Mouse (Mus musculus): ENCODE data around the gene Tmem50a.
"Not testable (repeated sequence)": the region's sequence is repeated elsewhere in the genome, so short reads cannot be mapped to it uniquely, and the experiment has no call there.

The Tmem50a gene

DNA sequence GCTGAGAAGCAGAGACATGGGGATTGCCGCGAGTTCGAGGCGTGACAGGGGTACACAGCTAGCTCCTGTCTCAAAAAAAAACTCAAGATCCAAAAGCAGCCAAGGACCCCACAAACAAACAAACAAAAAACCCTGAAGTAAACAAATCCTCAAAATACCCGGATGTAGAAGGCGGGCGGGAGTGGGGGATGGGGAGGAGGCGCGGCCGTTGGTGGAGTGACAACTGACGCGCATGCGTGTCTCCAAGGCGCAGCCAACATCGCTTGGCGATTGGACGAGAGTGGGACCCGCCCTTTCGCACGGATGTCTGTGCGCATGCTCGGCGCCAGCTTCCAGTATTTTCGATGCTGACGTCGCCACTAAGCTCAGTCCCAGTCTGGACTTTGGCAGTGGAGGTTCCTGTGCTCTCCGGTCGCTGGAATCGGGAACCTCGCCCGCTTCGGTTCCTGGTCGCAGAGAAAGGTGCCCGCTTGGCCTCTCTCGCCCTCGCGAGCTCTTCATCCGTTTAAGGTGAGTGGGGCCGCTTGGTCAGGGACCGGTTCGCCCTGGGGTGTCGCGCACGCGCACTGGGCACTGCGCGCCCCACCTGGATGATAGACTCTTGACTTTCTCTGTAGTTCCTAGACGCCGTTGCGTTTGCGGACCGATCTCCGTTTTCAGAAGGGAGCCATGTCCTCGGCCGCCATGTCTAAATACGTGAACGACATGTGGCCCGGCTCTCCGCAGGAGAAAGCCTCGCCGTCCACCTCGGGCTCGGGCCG lies 8.6 kb upstream of the Tmem50a start, which contains the start of gene Rsrp1:
TSS of gene Rsrp1 (plus strand) at position 335 of the 761 bp plus-strand sequence.
- DNase-seq (ENCODE audit: low read depth, low spot score): peak; percentile 97

DNA sequence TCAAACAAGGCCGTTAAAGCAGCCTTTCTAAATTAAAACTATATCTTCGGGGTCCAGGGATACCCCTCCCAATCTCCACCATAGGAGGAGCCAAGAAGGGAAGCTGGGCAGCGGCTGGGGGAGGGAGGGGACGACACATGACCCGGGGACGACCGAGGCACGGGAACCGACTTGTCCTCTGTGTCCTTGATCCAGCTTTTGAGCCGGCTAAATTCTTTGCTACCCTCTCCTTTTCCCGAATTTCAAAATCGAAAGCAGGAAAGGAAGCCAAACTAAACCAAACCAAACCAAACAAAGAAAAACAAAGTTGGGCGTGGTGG lies 8.1 kb upstream of the Tmem50a start:
- no peak for DNase-seq (ENCODE audit: low read depth, low spot score)

DNA sequence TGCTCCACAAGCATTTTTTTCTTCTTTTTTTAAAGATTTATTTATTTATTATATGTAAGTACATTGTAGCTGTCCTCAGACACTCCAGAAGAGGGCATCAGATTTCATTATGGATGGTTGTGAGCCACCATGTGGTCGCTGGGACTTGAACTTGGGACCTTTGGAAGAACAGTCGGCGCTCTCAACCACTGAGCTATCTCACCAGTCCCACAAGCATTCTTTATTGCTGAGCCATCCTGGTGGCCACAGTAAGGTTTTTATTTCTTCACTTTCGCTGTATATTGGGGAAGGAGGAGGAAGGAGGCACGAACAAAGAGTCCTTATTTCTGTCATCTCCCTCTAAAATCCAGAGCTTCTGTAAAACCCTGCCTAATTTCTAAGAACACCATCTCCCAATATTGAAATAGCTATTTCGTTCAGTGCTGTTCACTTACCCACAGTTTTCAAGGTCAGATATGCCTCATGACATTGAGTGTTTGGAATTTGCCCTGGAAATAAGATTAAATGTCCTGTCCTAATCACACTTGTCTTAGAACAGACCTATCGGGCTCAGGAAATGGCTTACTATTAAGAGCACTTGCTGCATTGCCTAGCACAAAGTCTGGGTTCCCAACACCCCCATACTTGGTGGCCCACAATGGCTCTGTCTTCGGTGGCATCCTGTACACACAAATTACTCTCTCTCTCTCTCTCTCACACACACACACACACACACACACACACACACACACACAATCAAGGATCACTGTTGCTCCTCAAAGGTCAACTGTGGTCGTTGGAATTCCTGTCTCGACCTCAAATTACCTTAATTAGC lies 7.5 kb upstream of the Tmem50a start:
- DNase-seq (ENCODE audit: low read depth, low spot score): no peak

GRCm38 (mm10) chr4:134921703-134922102 lies 6.9 kb upstream of the Tmem50a start:
- DNase-seq (ENCODE audit: low read depth, low spot score): no peak

DNA sequence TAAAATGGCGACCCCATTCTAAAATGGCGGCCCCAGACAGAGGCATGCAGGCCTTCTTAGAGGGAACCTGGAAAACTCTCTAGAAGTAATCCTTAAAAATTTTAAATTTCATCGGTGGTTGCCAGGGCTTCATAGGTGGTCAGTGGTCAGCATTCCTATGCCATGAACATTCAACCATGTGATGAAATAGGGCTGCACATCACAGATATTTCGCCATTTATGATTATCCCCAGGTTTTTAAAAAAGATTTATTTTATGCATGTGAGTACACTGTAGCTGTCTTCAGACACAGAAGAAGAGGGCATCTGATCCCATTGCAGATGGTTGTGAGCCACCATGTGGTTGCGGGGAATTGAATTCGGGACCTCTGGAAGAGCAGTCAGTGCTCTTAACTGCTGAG lies 5.8 kb upstream of the Tmem50a start:
- DNase-seq (ENCODE audit: low read depth, low spot score): no peak

DNA sequence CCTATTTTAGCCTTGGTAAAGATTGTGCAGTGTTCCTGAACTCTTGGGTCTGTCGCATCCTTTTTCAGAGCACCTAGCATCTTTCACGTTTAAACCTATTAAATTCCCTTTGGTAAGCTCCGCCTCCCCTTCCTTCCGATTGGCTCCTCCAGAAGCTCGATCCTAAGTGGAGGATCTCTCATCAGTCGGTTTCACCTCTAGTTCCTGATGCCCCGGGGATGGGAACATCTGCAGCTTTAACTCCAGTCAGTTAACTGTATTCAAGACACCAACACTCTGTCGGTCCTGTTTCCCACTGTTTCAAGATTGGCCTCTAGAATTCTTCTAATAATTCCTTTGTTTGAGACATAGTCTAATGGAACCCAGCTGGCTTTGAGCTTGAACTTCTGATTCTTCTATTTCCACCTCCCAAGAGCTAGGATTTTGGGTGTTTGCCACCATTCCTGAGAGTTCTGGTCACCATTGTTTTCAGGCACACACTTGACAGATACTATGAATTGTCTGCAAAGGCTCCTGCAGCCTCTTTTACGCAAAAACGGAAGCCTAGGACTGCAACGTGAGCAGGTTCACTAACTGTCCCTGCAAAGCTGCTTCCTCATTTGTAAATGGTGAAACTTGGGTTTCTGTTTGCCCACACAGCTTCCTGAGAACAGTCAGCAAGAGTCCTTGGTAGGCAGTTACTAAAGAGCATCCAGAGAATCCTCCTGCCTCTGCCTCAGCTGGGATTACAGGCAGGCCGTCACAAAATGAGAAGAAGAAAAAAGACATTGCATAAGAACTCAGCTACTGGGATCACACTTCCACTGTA lies 5.1 kb upstream of the Tmem50a start:
- DNase-seq (ENCODE audit: low read depth, low spot score): no peak

DNA sequence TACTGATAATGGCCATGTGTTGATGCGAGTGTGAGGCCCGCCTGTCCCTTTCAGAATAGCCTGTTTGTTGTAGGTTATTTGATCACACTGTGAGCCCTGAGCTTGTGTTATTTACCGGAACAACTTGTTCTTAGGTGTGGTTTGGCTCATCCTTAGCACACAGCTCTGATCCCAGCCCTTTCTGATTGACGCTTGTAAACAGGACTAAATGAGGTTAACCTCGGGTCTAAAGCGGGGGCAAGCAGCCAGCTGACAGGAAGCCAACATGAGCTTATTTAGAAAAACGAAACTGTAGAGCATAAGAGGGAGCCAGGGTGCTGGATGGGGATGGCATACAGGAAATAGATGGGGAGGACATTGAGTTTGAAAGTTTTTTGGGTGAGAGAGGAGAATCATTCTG lies 3.6 kb upstream of the Tmem50a start:
- DNase-seq (ENCODE audit: low read depth, low spot score): no peak

DNA sequence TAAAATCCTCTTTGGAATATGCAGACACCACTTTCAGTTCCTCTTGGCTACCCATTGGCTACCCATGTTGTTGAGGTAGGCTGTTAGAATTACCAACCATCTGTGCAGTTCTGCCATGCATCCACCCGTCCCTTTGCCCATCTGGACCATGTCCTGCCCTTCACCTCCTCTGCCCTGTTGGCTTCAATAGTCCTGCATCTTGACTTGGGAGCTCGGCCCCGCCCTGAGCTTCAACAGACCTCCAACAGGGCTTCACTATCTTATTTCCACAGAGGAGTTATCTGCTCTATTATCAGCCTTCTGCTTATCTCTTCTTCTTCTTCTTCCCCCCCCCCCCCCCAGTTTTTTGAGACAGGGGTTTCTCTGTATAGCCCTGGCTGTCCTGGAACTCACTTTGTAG lies 2.4 kb upstream of the Tmem50a start:
- no peak for DNase-seq (ENCODE audit: low read depth, low spot score)

- DNase-seq (ENCODE audit: low read depth, low spot score): no peak
Observed at GRCm38 (mm10) chr4:134915223-134916050, 613 bp upstream of the Tmem50a start.

DNA sequence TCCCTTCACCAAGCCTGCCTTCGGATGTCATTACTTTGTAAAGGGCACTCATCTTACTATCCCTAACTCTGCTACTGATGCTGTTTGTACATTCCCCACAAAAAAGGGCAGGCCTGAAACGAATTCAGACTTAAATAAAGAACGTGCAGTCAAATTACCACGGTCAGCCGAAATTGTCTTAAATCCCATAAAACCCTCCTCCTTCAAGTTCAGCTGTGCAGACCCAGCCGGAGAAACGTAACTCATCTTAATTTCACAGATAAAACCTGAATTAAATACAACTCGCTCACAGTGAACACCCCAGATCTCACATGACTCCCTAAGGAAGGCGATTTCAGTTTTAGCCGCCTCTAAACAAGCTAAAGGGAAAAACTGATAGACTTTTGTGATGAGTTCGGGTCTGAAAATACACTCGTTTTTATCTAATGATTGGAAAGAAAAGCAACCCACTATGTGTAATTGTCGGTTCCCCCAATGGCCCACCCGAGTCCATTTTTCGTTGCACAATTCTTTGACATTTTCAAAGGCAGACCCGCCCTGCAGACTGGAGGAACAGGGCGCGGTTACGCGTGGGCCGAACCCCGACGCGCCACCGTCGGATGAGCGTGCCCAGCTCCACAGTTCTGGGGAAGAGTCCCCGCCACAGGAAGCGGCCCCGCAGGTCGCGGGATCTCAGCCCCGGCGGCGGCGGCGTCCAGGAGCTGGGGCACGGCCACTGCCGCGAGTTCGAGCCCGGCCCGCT lies 531 bp downstream of the Tmem50a start:
- DNase-seq (ENCODE audit: low read depth, low spot score): no peak

DNA sequence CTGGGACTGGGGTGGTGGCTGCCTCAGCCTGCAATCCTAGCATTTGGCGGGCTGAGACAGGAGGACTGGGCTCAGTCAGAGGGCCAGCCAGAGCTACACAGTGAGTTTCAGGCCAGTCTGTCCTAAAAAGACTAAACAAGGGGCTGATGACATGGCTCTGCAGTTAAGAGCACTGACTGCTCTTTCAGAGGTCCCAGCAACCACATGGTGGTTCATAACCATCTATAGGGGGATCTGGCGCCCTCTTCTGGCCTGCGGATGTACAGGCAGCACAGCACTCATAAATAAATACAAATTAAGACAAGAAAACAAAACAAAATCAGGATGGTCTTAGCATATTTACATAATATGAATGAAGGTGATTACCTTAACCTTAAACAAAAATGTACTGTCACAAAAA lies 1.4 kb downstream of the Tmem50a start:
- peak; percentile 70 for DNase-seq (ENCODE audit: low read depth, low spot score)

GRCm38 (mm10) chr4:134911406-134911805 lies 3.4 kb downstream of the Tmem50a start:
- DNase-seq (ENCODE audit: low read depth, low spot score): not testable (repeated sequence)

DNA sequence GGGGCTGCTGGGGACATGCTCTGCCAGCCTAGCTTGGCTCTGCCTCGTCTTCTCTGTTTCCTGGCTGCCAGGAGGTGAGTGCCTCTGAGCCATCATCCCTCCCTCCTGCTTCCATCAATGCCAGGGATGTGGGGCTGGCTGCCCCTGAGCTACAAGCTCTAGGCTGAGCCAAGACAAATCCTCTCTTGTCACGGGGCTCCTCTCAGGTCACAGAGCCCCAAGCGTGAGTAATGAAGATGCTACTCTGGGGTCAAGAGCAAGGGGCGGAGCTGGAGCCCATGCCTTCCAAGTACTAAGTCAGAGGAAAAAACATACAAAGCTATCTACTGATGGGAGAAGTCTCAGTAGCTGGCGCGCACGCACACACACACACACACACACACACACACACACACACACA lies 11.8 kb downstream of the Tmem50a start:
- no peak for DNase-seq (ENCODE audit: low read depth, low spot score)

DNA sequence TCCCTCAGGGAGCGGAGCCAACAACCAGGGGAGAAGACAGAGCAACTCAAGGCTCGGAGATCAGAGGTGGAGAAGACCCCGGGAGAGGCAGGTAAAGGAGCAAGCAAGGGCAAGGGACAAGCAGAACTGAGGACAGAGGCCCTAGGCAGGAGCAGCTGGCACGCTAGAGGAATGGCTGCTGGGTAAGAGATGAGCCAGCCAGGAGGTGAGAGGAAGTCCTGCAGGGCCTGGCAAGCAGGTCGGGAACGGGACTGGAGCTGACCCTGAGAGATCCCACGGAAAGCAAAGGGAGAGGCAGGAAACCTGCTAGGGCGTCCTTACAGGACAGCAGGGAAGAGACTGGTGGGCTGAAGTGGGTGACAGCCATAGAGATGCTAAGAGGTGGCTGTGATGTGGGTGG lies 13.7 kb downstream of the Tmem50a start:
- DNase-seq (ENCODE audit: low read depth, low spot score): no peak

GRCm38 (mm10) chr4:134897256-134897655 lies 17.6 kb downstream of the Tmem50a start:
- no peak for DNase-seq (ENCODE audit: low read depth, low spot score)

- DNase-seq (ENCODE audit: low read depth, low spot score): no peak
Observed at GRCm38 (mm10) chr4:134892096-134892495, 22.7 kb downstream of the Tmem50a start.

GRCm38 (mm10) chr4:134884364-134884763 lies 30.5 kb downstream of the Tmem50a start:
- no peak for DNase-seq (ENCODE audit: low read depth, low spot score)

GRCm38 (mm10) chr4:134883808-134884207 lies 31.0 kb downstream of the Tmem50a start:
- DNase-seq (ENCODE audit: low read depth, low spot score): no peak

DNA sequence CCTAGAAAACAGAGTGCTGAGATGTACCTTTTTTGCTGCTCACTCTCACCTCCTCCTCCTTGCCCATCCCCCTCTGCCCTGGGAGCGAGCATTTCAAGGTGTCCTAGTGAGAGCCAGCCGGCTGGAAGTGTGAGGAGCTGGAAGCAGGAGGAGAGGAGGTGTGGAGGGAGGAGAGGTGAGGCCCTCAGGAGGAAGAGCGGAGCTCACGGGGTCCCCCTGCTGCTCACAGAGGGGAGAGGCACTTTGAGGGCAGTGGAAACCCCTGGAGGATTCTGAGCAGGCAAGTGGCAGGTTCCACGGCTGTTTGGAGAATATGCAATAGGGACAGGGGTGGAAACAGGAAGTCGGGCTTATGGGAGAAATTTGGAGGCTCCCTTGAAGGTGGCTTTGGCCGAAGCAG lies 31.6 kb downstream of the Tmem50a start:
- DNase-seq (ENCODE audit: low read depth, low spot score): no peak

GRCm38 (mm10) chr4:134880041-134880440 lies 34.8 kb downstream of the Tmem50a start:
- DNase-seq (ENCODE audit: low read depth, low spot score): no peak
